In the genomic region with DNA sequence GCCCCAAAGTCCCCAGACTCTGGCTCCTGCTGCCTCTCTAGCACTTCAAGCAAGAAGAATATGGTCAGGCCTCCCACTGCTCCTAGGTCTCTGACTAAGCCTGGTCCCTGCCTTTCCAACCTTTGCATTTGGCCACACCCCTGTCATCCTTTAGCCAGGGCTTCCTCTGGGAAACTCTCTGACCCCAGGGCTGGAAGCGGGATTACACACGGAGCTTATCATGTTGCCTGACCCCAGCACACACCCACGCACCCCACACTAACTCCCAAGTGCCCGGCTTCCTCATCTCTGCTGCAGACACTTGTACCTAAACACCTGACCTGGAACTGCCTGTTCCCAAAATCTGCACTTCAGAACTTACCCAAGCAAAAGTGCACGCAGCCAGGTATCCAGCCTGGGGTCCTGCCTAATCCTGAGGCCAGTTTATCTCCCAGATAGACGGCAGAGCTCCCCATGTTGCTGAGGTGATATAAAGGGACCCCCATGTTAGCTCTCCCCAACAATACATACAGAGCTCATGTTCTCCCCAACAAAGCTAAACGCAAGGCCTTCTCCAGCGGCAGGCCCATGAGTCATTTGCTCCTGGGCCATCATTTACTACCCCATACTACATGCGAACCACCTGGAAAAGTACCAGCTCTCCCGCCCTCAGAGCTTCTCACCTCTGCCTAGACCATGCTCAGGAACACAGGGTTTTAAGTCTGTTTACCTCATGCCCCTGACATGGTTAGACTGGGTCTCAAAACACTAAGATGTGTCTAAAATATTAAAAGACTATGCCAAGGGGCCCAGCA, we compare ENCODE assay signal across 13 mouse cellular contexts. TPM values are rescaled to one million over a fixed set of nuclear protein-coding genes. Genes with fewer than 3 reads are reported as not detected.
A peak's percentile ranks its signal among the peaks of the same experiment; 100 is the strongest.
DNase-seq lines count a peak whose midpoint lies in the region; ATAC-seq and TF ChIP-seq lines count a peak whose summit lies in the region.
"Had no signal": no experiment of that assay in that cellular context is flagged by ENCODE, and none has a peak within 500 bp of the region (broad histone marks: within the 10 kb centered on the region; RNA-seq: fewer than 3 reads in every experiment).

No protein-coding gene starts in this region.

- H3K4me3 ChIP-seq in heart, embryonic 16.5 days (ENCODE audit: low read length), result no peak overlapping the region
- H3K4me3 ChIP-seq in heart, embryonic 12.5 days, result no peak overlapping the region
- 0 out of 2 replicates have a peak overlapping the region, but pooled peaks have one; percentile 7 for H3K4me3 ChIP-seq in E14TG2a.4 (replicated peaks; ENCODE audit: low read length)
- H3K4me3 ChIP-seq in liver, embryonic 13.5 days (replicated peaks), result no peak overlapping the region
- H3K4me3 ChIP-seq: hindbrain, embryonic 13.5 days; midbrain, embryonic 12.5 days had no signal

- 56% methylated on average over 10 of the region's 10 CpGs for WGBS in heart, embryonic 16.5 days
- WGBS in heart, embryonic 12.5 days, result 52% methylated on average over 10 of the region's 10 CpGs
- WGBS in liver, embryonic 13.5 days (ENCODE audit: insufficient replicate concordance), result 55% methylated on average over 10 of the region's 10 CpGs

- H3K36me3 ChIP-seq in heart, embryonic 16.5 days (ENCODE audit: control insufficient read depth, insufficient read depth), result no peaks in the 10 kb centered on the region
- peaks cover 4% of the 10 kb centered on the region for H3K36me3 ChIP-seq in heart, embryonic 12.5 days
- peaks cover 35% of the 10 kb centered on the region for H3K36me3 ChIP-seq in E14TG2a.4 (ENCODE audit: insufficient read depth, low read length)
- H3K36me3 ChIP-seq in liver, embryonic 13.5 days, result peaks cover 15% of the 10 kb centered on the region

- 0 out of 2 replicates have a peak overlapping the region, but pooled peaks have one; percentile 21 for H3K9ac ChIP-seq in heart, embryonic 16.5 days (ENCODE audit: low read length)
- H3K9ac ChIP-seq in heart, embryonic 12.5 days, result no peak overlapping the region
- H3K9ac ChIP-seq in liver, embryonic 13.5 days, result peak overlapping the region; percentile 80
- H3K9ac ChIP-seq: hindbrain, embryonic 13.5 days; midbrain, embryonic 12.5 days had no signal

- peak; percentile 61 for DNase-seq in adrenal gland, postnatal 14 days
- no peak for DNase-seq in adrenal gland, postnatal 10 days
- no peak for DNase-seq in liver, embryonic 13.5 days
- DNase-seq in urinary bladder, postnatal 25 days (ENCODE audit: low spot score), result no peak
- no peak for DNase-seq in thymus, postnatal 36 days
- DNase-seq: gastrocnemius, postnatal 14 days; left cerebral cortex, postnatal 4 days; spleen, adult 18-20 months had no signal

- H3K9me3 ChIP-seq in heart, embryonic 16.5 days (replicated peaks; ENCODE audit: control insufficient read depth, low read length), result no peaks in the 10 kb centered on the region
- no peaks in the 10 kb centered on the region for H3K9me3 ChIP-seq in heart, embryonic 12.5 days (replicated peaks)
- H3K9me3 ChIP-seq in E14TG2a.4 (ENCODE audit: low read length), result no peaks in the 10 kb centered on the region
- no peaks in the 10 kb centered on the region for H3K9me3 ChIP-seq in liver, embryonic 13.5 days (replicated peaks)
- H3K9me3 ChIP-seq: hindbrain, embryonic 13.5 days; midbrain, embryonic 12.5 days had no signal

- no peak for ATAC-seq in heart, embryonic 16.5 days (replicated peaks; ENCODE audit: extremely low read depth, insufficient read depth, low FRiP score)
- no peak for ATAC-seq in heart, embryonic 12.5 days (ENCODE audit: insufficient number of reproducible peaks, low FRiP score)
- no peak for ATAC-seq in liver, embryonic 13.5 days (ENCODE audit: low read depth)

- no peak overlapping the region for H3K4me2 ChIP-seq in heart, embryonic 16.5 days (ENCODE audit: low read depth, low read length)
- no peak overlapping the region for H3K4me2 ChIP-seq in heart, embryonic 12.5 days
- H3K4me2 ChIP-seq in liver, embryonic 13.5 days, result peak overlapping the region; percentile 85; the same call in 1 of the 2 replicates
- H3K4me2 ChIP-seq: hindbrain, embryonic 13.5 days; midbrain, embryonic 12.5 days had no signal

- TF ChIP-seq CTCF in E14TG2a.4 (conservative IDR thresholded peaks at IDR 0.05; ENCODE audit: low read length), result no peak

- no peak overlapping the region for H3K27ac ChIP-seq in heart, embryonic 16.5 days (ENCODE audit: low read length)
- no peak overlapping the region for H3K27ac ChIP-seq in heart, embryonic 12.5 days (ENCODE audit: poor library complexity, severe bottlenecking)
- H3K27ac ChIP-seq in liver, embryonic 13.5 days, result peak overlapping the region; percentile 99
- H3K27ac ChIP-seq: midbrain, embryonic 12.5 days had no signal

- H3K27me3 ChIP-seq in heart, embryonic 16.5 days (ENCODE audit: control insufficient read depth, insufficient read depth, low read length), result no peaks in the 10 kb centered on the region
- no peaks in the 10 kb centered on the region for H3K27me3 ChIP-seq in heart, embryonic 12.5 days (replicated peaks)
- H3K27me3 ChIP-seq in E14TG2a.4 (ENCODE audit: insufficient read depth, low read length), result no peaks in the 10 kb centered on the region
- no peaks in the 10 kb centered on the region for H3K27me3 ChIP-seq in liver, embryonic 13.5 days
- H3K27me3 ChIP-seq: hindbrain, embryonic 13.5 days; midbrain, embryonic 12.5 days had no signal

- H3K4me1 ChIP-seq in heart, embryonic 16.5 days (ENCODE audit: control insufficient read depth, insufficient read depth, low read length), result peaks cover 80% of the 10 kb centered on the region
- peaks cover 83% of the 10 kb centered on the region for H3K4me1 ChIP-seq in heart, embryonic 12.5 days (replicated peaks)
- H3K4me1 ChIP-seq in E14TG2a.4 (replicated peaks; ENCODE audit: low read depth, low read length), result peaks cover 86% of the 10 kb centered on the region
- H3K4me1 ChIP-seq in liver, embryonic 13.5 days (replicated peaks), result peaks cover 96% of the 10 kb centered on the region

RNA-seq across cellular contexts. Expression of gene Pnma1, which starts 30.6 kb away (rescaled TPM):
- 0.30 and 0.44 TPM in 2 replicates for total RNA-seq in adrenal gland, postnatal 14 days (2021)
- under 1 TPM; 0.30 to 0.61 TPM for total RNA-seq in adrenal gland, postnatal 10 days (2021)
- polyA plus RNA-seq in heart, embryonic 16.5 days (2015; fragmentation: Nextera tagmentation; extraction: Ambion mirVana), result 0.59 and 0.60 TPM in 2 replicates
- 0.40 and 0.68 TPM in 2 replicates for polyA plus RNA-seq in heart, embryonic 12.5 days (2016; fragmentation: Nextera tagmentation; extraction: Ambion mirVana)
- 0.14 TPM in 1 of 2 replicates, not detected in the other for polyA plus RNA-seq in liver, embryonic 13.5 days (2015; fragmentation: Nextera tagmentation; extraction: Ambion mirVana)

RNA-seq across cellular contexts. Expression of gene Elmsan1, which starts 39.8 kb away (rescaled TPM):
- total RNA-seq in adrenal gland, postnatal 14 days (2021), result 18.7 and 25.7 TPM in 2 replicates
- 10 to 100 TPM; 19.2 to 24.9 TPM for total RNA-seq in adrenal gland, postnatal 10 days (2021)
- polyA plus RNA-seq in heart, embryonic 16.5 days (2015; fragmentation: Nextera tagmentation; extraction: Ambion mirVana), result 7.1 and 7.5 TPM in 2 replicates
- polyA plus RNA-seq in heart, embryonic 12.5 days (2016; fragmentation: Nextera tagmentation; extraction: Ambion mirVana), result 8.7 and 10.6 TPM in 2 replicates
- 3.7 and 4.4 TPM in 2 replicates for polyA plus RNA-seq in liver, embryonic 13.5 days (2015; fragmentation: Nextera tagmentation; extraction: Ambion mirVana)
